Mouse (Mus musculus): ENCODE results near the gene Ppif. TPM values are rescaled to one million over a fixed set of nuclear protein-coding genes. Genes with fewer than 3 reads are reported as not detected.
A peak's percentile ranks its signal among the peaks of the same experiment; 100 is the strongest.

The Ppif gene
- polyA plus RNA-seq, 1 experiment from 2014 or later: 34.6 TPM

DNA sequence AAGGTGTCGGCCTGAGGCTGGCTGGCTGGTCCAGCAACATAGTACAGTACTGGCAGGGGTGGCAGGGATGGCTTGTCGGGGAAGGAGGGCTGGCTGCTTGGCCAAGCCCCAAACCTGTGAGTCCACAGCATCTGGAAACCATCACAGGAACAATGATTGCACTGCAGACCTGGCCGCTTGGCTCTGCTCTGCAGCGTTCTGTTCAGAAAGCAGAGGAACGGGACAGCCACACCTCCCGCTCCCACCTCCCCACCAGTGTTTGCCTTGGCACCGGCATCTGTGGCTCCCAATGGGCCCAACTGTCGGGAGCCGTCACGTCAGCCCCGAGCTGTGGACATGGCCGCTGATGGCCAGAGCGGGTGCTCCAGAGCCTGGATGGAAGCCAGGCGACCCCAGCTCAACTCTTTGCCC, 44.6 kb downstream of the Ppif start:
- 49% methylated on average over 14 of the region's 14 CpGs for WGBS
- Histone ChIP-seq H3K27ac (ENCODE audit: low read depth, low read length) (0 out of 2 replicates have a peak overlapping the region, but pooled peaks have one; percentile 29), H3K9ac (ENCODE audit: low read depth, low read length) (no peak overlapping the region), H3K9me3 (ENCODE audit: control insufficient read depth, low read length) (no peaks in the 10 kb centered on the region), H3K36me3 (ENCODE audit: control insufficient read depth, insufficient read depth, low read length) (no peaks in the 10 kb centered on the region), H3K4me1 (ENCODE audit: control insufficient read depth, insufficient read depth, low read depth, low read length) (peaks cover 41% of the 10 kb centered on the region), H3K27me3 (replicated peaks; ENCODE audit: control insufficient read depth, insufficient read depth, low read length) (no peaks in the 10 kb centered on the region), H3K4me2 (ENCODE audit: low read length) (no peak overlapping the region), H3K4me3 (ENCODE audit: low read length) (no peak overlapping the region)
- 0 out of 2 replicates have a peak, but pooled peaks have one; percentile 22 for ATAC-seq

GRCm38 (mm10) chr14:25739957-25740565, 46.1 kb downstream of the Ppif start:
- ATAC-seq: peak; percentile 78
- peaks cover 32% of the 10 kb centered on the region for H3K4me1 ChIP-seq (ENCODE audit: control insufficient read depth, insufficient read depth, low read depth, low read length)
- H3K4me2 ChIP-seq (ENCODE audit: low read length): no peak overlapping the region
- no peaks in the 10 kb centered on the region for H3K27me3 ChIP-seq (replicated peaks; ENCODE audit: control insufficient read depth, insufficient read depth, low read length)
- H3K4me3 ChIP-seq (ENCODE audit: low read length): no peak overlapping the region
- 59% methylated on average over 4 of the region's 4 CpGs for WGBS
- H3K9ac ChIP-seq (ENCODE audit: low read depth, low read length): no peak overlapping the region
- H3K9me3 ChIP-seq (ENCODE audit: control insufficient read depth, low read length): no peaks in the 10 kb centered on the region
- H3K27ac ChIP-seq (ENCODE audit: low read depth, low read length): 0 out of 2 replicates have a peak overlapping the region, but pooled peaks have one; percentile 59
- H3K36me3 ChIP-seq (ENCODE audit: control insufficient read depth, insufficient read depth, low read length): no peaks in the 10 kb centered on the region

DNA sequence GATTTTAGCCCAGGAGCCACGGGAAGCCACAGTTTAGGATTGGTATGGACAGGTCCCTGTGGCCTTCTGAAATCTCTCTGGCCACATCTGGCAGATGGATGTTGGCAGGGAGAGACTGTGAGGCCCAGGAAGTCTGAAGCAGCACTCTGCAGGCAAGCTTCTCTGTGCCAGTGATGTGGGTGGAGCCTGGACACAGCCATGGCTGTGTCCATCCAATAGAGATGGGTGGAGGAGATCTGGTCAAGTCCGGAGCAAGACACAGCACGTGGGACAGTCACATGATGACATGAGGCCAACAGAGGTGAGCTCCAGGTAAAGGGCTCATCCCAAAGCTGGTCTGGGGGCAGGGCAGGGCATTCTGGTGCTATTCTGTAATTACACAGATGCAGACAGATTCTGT, 47.3 kb downstream of the Ppif start:
- H3K4me2 ChIP-seq (ENCODE audit: low read length): no peak overlapping the region
- no peaks in the 10 kb centered on the region for H3K27me3 ChIP-seq (replicated peaks; ENCODE audit: control insufficient read depth, insufficient read depth, low read length)
- no peak overlapping the region for H3K9ac ChIP-seq (ENCODE audit: low read depth, low read length)
- 73% methylated on average over 3 of the region's 3 CpGs for WGBS
- ATAC-seq: no peak
- H3K27ac ChIP-seq (ENCODE audit: low read depth, low read length): peak overlapping the region; percentile 67
- H3K36me3 ChIP-seq (ENCODE audit: control insufficient read depth, insufficient read depth, low read length): no peaks in the 10 kb centered on the region
- H3K4me3 ChIP-seq (ENCODE audit: low read length): no peak overlapping the region
- H3K4me1 ChIP-seq (ENCODE audit: control insufficient read depth, insufficient read depth, low read depth, low read length): peaks cover 20% of the 10 kb centered on the region
- H3K9me3 ChIP-seq (ENCODE audit: control insufficient read depth, low read length): no peaks in the 10 kb centered on the region

GRCm38 (mm10) chr14:25741840-25742367, 48.0 kb downstream of the Ppif start:
- no peak for ATAC-seq
- H3K27ac ChIP-seq (ENCODE audit: low read depth, low read length): no peak overlapping the region
- no peak overlapping the region for H3K9ac ChIP-seq (ENCODE audit: low read depth, low read length)
- H3K4me1 ChIP-seq (ENCODE audit: control insufficient read depth, insufficient read depth, low read depth, low read length): peaks cover 13% of the 10 kb centered on the region
- H3K36me3 ChIP-seq (ENCODE audit: control insufficient read depth, insufficient read depth, low read length): no peaks in the 10 kb centered on the region
- no peak overlapping the region for H3K4me3 ChIP-seq (ENCODE audit: low read length)
- no peaks in the 10 kb centered on the region for H3K9me3 ChIP-seq (ENCODE audit: control insufficient read depth, low read length)
- WGBS: 70% methylated on average over 5 of the region's 5 CpGs
- no peaks in the 10 kb centered on the region for H3K27me3 ChIP-seq (replicated peaks; ENCODE audit: control insufficient read depth, insufficient read depth, low read length)
- H3K4me2 ChIP-seq (ENCODE audit: low read length): no peak overlapping the region

DNA sequence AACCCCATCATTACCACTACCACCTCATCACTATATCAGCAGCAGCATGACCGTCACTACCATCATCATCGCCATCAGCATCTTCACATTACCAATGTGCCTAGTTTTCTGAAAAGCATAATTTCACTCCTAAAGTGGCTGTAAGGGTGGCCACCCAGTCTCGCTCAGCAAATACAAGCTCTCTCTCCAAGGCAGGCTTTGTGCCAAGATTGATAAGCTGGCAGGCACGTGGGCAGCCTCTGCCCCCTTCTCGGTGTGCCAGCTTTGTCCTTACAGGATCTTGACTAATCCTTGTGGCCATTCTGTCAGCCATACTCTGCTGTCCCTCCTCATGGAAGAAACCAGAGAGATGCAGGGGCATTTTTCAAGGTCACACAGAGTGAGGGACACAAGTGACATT, 49.0 kb downstream of the Ppif start:
- H3K4me3 ChIP-seq (ENCODE audit: low read length): no peak overlapping the region
- H3K27me3 ChIP-seq (replicated peaks; ENCODE audit: control insufficient read depth, insufficient read depth, low read length): no peaks in the 10 kb centered on the region
- H3K36me3 ChIP-seq (ENCODE audit: control insufficient read depth, insufficient read depth, low read length): no peaks in the 10 kb centered on the region
- 92% methylated on average over 5 of the region's 5 CpGs for WGBS
- H3K9me3 ChIP-seq (ENCODE audit: control insufficient read depth, low read length): no peaks in the 10 kb centered on the region
- no peak overlapping the region for H3K4me2 ChIP-seq (ENCODE audit: low read length)
- H3K27ac ChIP-seq (ENCODE audit: low read depth, low read length): no peak overlapping the region
- no peak overlapping the region for H3K9ac ChIP-seq (ENCODE audit: low read depth, low read length)
- no peak for ATAC-seq
- peaks cover 12% of the 10 kb centered on the region for H3K4me1 ChIP-seq (ENCODE audit: control insufficient read depth, insufficient read depth, low read depth, low read length)

GRCm38 (mm10) chr14:25745365-25746184, 51.6 kb downstream of the Ppif start:
- H3K27me3 ChIP-seq (replicated peaks; ENCODE audit: control insufficient read depth, insufficient read depth, low read length): no peaks in the 10 kb centered on the region
- ATAC-seq: no peak
- H3K4me1 ChIP-seq (ENCODE audit: control insufficient read depth, insufficient read depth, low read depth, low read length): peaks cover 3% of the 10 kb centered on the region; the same call in 1 of the 2 replicates
- no peak overlapping the region for H3K27ac ChIP-seq (ENCODE audit: low read depth, low read length)
- no peak overlapping the region for H3K4me2 ChIP-seq (ENCODE audit: low read length)
- no peaks in the 10 kb centered on the region for H3K36me3 ChIP-seq (ENCODE audit: control insufficient read depth, insufficient read depth, low read length)
- no peaks in the 10 kb centered on the region for H3K9me3 ChIP-seq (ENCODE audit: control insufficient read depth, low read length)
- H3K9ac ChIP-seq (ENCODE audit: low read depth, low read length): no peak overlapping the region
- no peak overlapping the region for H3K4me3 ChIP-seq (ENCODE audit: low read length)
- WGBS: 71% methylated on average over 11 of the region's 11 CpGs

GRCm38 (mm10) chr14:25746371-25746770, 52.4 kb downstream of the Ppif start:
- 91% methylated on average over 6 of the region's 6 CpGs for WGBS
- Histone ChIP-seq H3K4me1 (ENCODE audit: control insufficient read depth, insufficient read depth, low read depth, low read length) (peaks cover under 1% of the 10 kb centered on the region; the same call in 1 of the 2 replicates), H3K9me3 (ENCODE audit: control insufficient read depth, low read length) (no peaks in the 10 kb centered on the region), H3K36me3 (ENCODE audit: control insufficient read depth, insufficient read depth, low read length) (no peaks in the 10 kb centered on the region), H3K9ac (ENCODE audit: low read depth, low read length) (no peak overlapping the region), H3K27ac (ENCODE audit: low read depth, low read length) (no peak overlapping the region), H3K4me2 (ENCODE audit: low read length) (no peak overlapping the region), H3K4me3 (ENCODE audit: low read length) (no peak overlapping the region), H3K27me3 (replicated peaks; ENCODE audit: control insufficient read depth, insufficient read depth, low read length) (no peaks in the 10 kb centered on the region)
- no peak for ATAC-seq

DNA sequence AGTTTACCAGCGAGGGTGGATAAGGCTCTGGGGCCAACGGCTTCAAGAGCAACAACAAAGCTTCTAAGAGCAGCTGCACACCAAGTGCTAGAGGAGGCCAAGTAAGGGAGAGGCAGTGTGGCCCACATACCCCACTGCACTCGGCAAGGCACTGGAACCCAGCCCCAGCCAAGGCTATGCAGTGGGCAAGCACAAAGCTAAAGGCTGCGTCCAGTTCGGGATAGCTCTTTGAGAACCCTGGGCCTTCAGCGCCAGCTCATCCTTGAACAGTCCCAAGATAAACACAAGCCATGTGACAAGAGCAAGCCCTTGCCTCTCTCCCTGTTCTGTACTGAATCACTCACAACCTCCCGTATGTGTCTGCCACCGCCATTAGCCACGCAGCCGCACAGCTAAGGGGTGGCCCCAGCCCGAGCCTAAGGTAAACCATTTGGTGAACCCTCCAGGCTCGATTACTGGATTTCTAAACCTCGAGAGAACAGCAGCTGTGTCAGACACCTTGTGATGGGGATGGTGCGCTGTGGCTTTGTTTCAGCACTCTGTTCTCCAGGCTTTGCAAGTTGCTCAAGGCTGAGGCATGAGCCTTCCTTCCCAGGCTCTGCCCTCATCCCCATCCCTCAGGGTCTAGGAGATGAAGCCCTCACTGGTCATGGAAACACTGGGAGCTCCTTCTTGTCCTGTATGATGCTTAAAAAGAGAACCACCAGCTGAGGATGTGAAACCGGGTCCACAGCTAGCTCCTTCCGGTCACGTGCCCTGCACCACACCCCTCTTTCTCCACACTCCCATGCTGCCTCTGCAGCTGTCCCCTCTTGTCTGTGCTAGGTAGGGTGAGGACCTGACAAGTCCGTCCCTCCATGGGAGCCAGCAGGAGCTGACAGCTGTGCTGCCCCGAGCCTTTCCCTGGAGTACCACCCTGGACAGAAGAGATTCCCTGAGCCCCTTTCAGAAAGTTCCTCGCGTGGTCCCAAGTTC, 53.3 kb downstream of the Ppif start:
- no peaks in the 10 kb centered on the region for H3K4me1 ChIP-seq (ENCODE audit: control insufficient read depth, insufficient read depth, low read depth, low read length)
- H3K4me2 ChIP-seq (ENCODE audit: low read length): no peak overlapping the region
- ATAC-seq: no peak
- no peaks in the 10 kb centered on the region for H3K9me3 ChIP-seq (ENCODE audit: control insufficient read depth, low read length)
- no peaks in the 10 kb centered on the region for H3K27me3 ChIP-seq (replicated peaks; ENCODE audit: control insufficient read depth, insufficient read depth, low read length)
- no peaks in the 10 kb centered on the region for H3K36me3 ChIP-seq (ENCODE audit: control insufficient read depth, insufficient read depth, low read length)
- H3K9ac ChIP-seq (ENCODE audit: low read depth, low read length): no peak overlapping the region
- no peak overlapping the region for H3K27ac ChIP-seq (ENCODE audit: low read depth, low read length)
- no peak overlapping the region for H3K4me3 ChIP-seq (ENCODE audit: low read length)
- WGBS: 84% methylated on average over 21 of the region's 21 CpGs

Measured in hindbrain, embryonic 16.5 days (tissue).